Mouse (Mus musculus) limb, embryonic 11.5 days (tissue): Measurements from ENCODE around the gene Tsnaxip1. TPM values are rescaled to one million over a fixed set of nuclear protein-coding genes. Genes with fewer than 3 reads are reported as not detected.

Experiments used
- ATAC-seq: fragments of 200-750 bp; cut with Nextera tagmentation; 2 replicates; pipeline ENCODE4 v1.8.0; 2017; ENCODE audit warnings: low read depth; ENCODE audit not compliant: insufficient number of reproducible peaks, low FRiP score, low TSS enrichment
- DNase-seq: peaks from one replicate; pipeline ENCODE4 v3.0.0-alpha.2; 2015; ENCODE audit warnings: low spot score
- H3K27ac ChIP-seq: fragments of 300-500 bp; sonication (generic); replicated peaks from 2 replicates; pipeline ENCODE4 v1.5.1; 2014; ENCODE audit warnings: low read depth, mild to moderate bottlenecking, low read length
- H3K27me3 ChIP-seq: fragments of 300-500 bp; sonication (generic); 2 replicates; pipeline ENCODE4 v1.6.1; 2014; ENCODE audit warnings: mild to moderate bottlenecking, low read length, mixed read lengths; ENCODE audit not compliant: control insufficient read depth, insufficient read depth
- H3K36me3 ChIP-seq: fragments of 300-500 bp; sonication (generic); 2 replicates; pipeline ENCODE4 v1.6.1; 2014; ENCODE audit warnings: mild to moderate bottlenecking, low read length, moderate library complexity, mixed read lengths; ENCODE audit not compliant: control insufficient read depth, insufficient read depth
- H3K4me1 ChIP-seq: fragments of 300-500 bp; sonication (generic); 2 replicates; pipeline ENCODE4 v1.6.1; 2014; ENCODE audit warnings: low read length, mixed read lengths; ENCODE audit not compliant: control insufficient read depth, insufficient read depth
- H3K4me2 ChIP-seq: fragments of 300-500 bp; sonication (generic); 2 replicates; pipeline ENCODE4 v1.6.1; 2014; ENCODE audit warnings: low read depth, mild to moderate bottlenecking, moderate library complexity; ENCODE audit not compliant: severe bottlenecking
- H3K4me3 ChIP-seq: fragments of 300-500 bp; sonication (generic); 2 replicates; pipeline ENCODE4 v1.5.1; 2014; ENCODE audit warnings: low read depth, low read length
- H3K9ac ChIP-seq: fragments of 300-500 bp; sonication (generic); 2 replicates; pipeline ENCODE4 v1.6.1; 2014; ENCODE audit warnings: mild to moderate bottlenecking, low read length
- H3K9me3 ChIP-seq: fragments of 300-500 bp; sonication (generic); 2 replicates; pipeline ENCODE4 v1.6.1; 2016; ENCODE audit warnings: low read length; ENCODE audit not compliant: control insufficient read depth
- WGBS: fragments of 180-500 bp; shearing (Covaris S2); extraction: QIAGEN DNeasy Blood & Tissue Kit; methylation state at CpG from one replicate; pipeline ENCODE4 v1.1.7; 2014; 5-methylcytosine and 5-hydroxymethylcytosine counted together
- polyA plus RNA-seq: library from polyadenylated mRNA; unstranded; fragments of >200 nt; fragmentation: Nextera tagmentation; extraction: Ambion mirVana; gene quantifications from 2 replicates; pipeline ENCODE4 v1.2.1, GENCODE M21; 2014

The Tsnaxip1 gene
- polyA plus RNA-seq, 1 experiment from 2014 or later = 0.15 TPM

- ATAC-seq = no peak
- 0 out of 2 replicates have a peak, but pooled peaks cover 4% of the 10 kb centered on the region for H3K36me3 ChIP-seq
Measured at GRCm38 (mm10) chr8:105808480-105808879, 19.1 kb upstream of the Tsnaxip1 start.

GRCm38 (mm10) chr8:105810245-105810786 lies 17.2 kb upstream of the Tsnaxip1 start:
- Histone ChIP-seq H3K9ac (no peak overlapping the region), H3K9me3 (no peaks in the 10 kb centered on the region), H3K4me3 (no peak overlapping the region), H3K27ac (no peak overlapping the region; the same call in 1 of the 2 replicates), H3K4me1 (no peaks in the 10 kb centered on the region), H3K4me2 (no peak overlapping the region), H3K36me3 (0 out of 2 replicates have a peak, but pooled peaks cover 4% of the 10 kb centered on the region), H3K27me3 (no peaks in the 10 kb centered on the region)
- WGBS = 92% methylated on average over 6 of the region's 6 CpGs
- DNase-seq = no peak
- ATAC-seq = no peak

More at GRCm38 (mm10) chr8:105808480-105808879, 19.1 kb upstream of the Tsnaxip1 start:
- Histone ChIP-seq H3K27me3 (no peaks in the 10 kb centered on the region), H3K9ac (no peak overlapping the region), H3K27ac (no peak overlapping the region), H3K4me2 (no peak overlapping the region), H3K4me3 (no peak overlapping the region), H3K4me1 (no peaks in the 10 kb centered on the region), H3K9me3 (no peaks in the 10 kb centered on the region)
- no peak for DNase-seq
- WGBS = 98% methylated on average over 2 of the region's 2 CpGs

- no peak for DNase-seq
- 92% methylated on average over 10 of the region's 10 CpGs for WGBS
- ATAC-seq = no peak
- Histone ChIP-seq H3K27ac (no peak overlapping the region), H3K36me3 (0 out of 2 replicates have a peak, but pooled peaks cover 4% of the 10 kb centered on the region), H3K4me3 (no peak overlapping the region), H3K4me2 (no peak overlapping the region), H3K27me3 (no peaks in the 10 kb centered on the region), H3K4me1 (no peaks in the 10 kb centered on the region), H3K9ac (no peak overlapping the region), H3K9me3 (no peaks in the 10 kb centered on the region)
Measured at GRCm38 (mm10) chr8:105811061-105811460, 16.5 kb upstream of the Tsnaxip1 start.

- H3K27me3 ChIP-seq = no peaks in the 10 kb centered on the region
- H3K27ac ChIP-seq = no peak overlapping the region
- H3K36me3 ChIP-seq = 0 out of 2 replicates have a peak, but pooled peaks cover 4% of the 10 kb centered on the region
- no peak for DNase-seq
- WGBS = 85% methylated on average over 3 of the region's 3 CpGs
- H3K9ac ChIP-seq = no peak overlapping the region
- ATAC-seq = no peak
- H3K4me2 ChIP-seq = no peak overlapping the region
- H3K4me1 ChIP-seq = no peaks in the 10 kb centered on the region
- H3K4me3 ChIP-seq = no peak overlapping the region
- no peaks in the 10 kb centered on the region for H3K9me3 ChIP-seq
Measured at GRCm38 (mm10) chr8:105811543-105811942, 16.0 kb upstream of the Tsnaxip1 start.

GRCm38 (mm10) chr8:105812511-105812910 lies 15.0 kb upstream of the Tsnaxip1 start:
- Histone ChIP-seq H3K9me3 (no peaks in the 10 kb centered on the region), H3K4me2 (no peak overlapping the region), H3K36me3 (0 out of 2 replicates have a peak, but pooled peaks cover 4% of the 10 kb centered on the region), H3K9ac (no peak overlapping the region), H3K27ac (no peak overlapping the region), H3K27me3 (no peaks in the 10 kb centered on the region), H3K4me3 (no peak overlapping the region), H3K4me1 (no peaks in the 10 kb centered on the region)
- DNase-seq (no peak), ATAC-seq (no peak)
- 88% methylated on average over 5 of the region's 5 CpGs for WGBS

GRCm38 (mm10) chr8:105813241-105813640 lies 14.3 kb upstream of the Tsnaxip1 start:
- Histone ChIP-seq H3K4me3 (no peak overlapping the region), H3K27ac (no peak overlapping the region), H3K4me1 (no peaks in the 10 kb centered on the region), H3K9ac (no peak overlapping the region), H3K36me3 (0 out of 2 replicates have a peak, but pooled peaks cover 4% of the 10 kb centered on the region), H3K4me2 (no peak overlapping the region), H3K9me3 (no peaks in the 10 kb centered on the region), H3K27me3 (no peaks in the 10 kb centered on the region)
- 96% methylated on average over 6 of the region's 6 CpGs for WGBS
- DNase-seq (no peak), ATAC-seq (no peak)

- WGBS = 89% methylated on average over 3 of the region's 3 CpGs
- ATAC-seq = no peak
Measured at GRCm38 (mm10) chr8:105819659-105820058, 7.9 kb upstream of the Tsnaxip1 start.

GRCm38 (mm10) chr8:105820925-105821324 lies 6.6 kb upstream of the Tsnaxip1 start:
- Histone ChIP-seq H3K4me1 (peaks cover 3% of the 10 kb centered on the region; the same call in 1 of the 2 replicates), H3K27ac (no peak overlapping the region), H3K4me2 (no peak overlapping the region), H3K27me3 (no peaks in the 10 kb centered on the region), H3K9me3 (no peaks in the 10 kb centered on the region), H3K4me3 (no peak overlapping the region), H3K36me3 (peaks cover 13% of the 10 kb centered on the region; the same call in 1 of the 2 replicates), H3K9ac (no peak overlapping the region)
- peak; percentile 60; the same call in 1 of the 2 replicates for ATAC-seq
- no peak for DNase-seq
- 88% methylated on average over 1 of the region's 1 CpGs for WGBS

More at GRCm38 (mm10) chr8:105819659-105820058, 7.9 kb upstream of the Tsnaxip1 start:
- Histone ChIP-seq H3K4me2 (no peak overlapping the region), H3K4me1 (no peaks in the 10 kb centered on the region), H3K27ac (no peak overlapping the region), H3K27me3 (no peaks in the 10 kb centered on the region), H3K9me3 (no peaks in the 10 kb centered on the region), H3K4me3 (no peak overlapping the region), H3K9ac (no peak overlapping the region), H3K36me3 (peaks cover 13% of the 10 kb centered on the region; the same call in 1 of the 2 replicates)
- DNase-seq = no peak
